Mouse (Mus musculus): ENCODE measurements around the gene Nme4.

The Nme4 gene

DNA sequence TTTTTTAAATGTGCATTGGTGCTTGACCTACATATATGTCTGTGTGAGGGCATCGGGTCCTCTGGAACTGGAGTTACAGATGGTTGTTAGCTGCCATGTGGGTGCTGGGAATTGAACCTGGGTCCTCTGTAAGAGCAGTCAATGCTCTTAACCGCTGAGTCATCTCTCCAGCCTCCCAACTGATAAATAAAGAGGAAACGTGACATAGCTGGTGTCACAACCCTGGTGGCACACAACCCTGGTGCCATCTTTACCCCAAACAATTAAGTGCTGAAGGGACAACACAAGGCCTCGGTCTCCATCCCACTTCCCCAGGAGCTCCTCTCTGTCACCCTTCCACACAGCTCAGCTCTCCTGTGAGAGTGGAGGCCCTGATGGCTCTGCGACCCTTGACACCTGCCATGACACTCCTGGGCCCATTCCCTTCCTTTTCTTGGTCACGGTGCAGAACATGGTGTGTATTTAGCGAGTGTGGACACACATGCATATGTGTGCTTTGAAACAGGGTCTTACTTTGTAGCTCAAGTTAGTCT is 28.8 kb downstream of the Nme4 start:
- in situ Hi-C loops (cut with MboI, MseI): no loop called here

GRCm38 (mm10) chr17:26064916-26065315 is 30.5 kb downstream of the Nme4 start:
- in situ Hi-C loops (cut with MboI, MseI): no loop called here

- in situ Hi-C loops (cut with MboI, MseI): no loop called here
Observed at GRCm38 (mm10) chr17:26057787-26058567, 37.4 kb downstream of the Nme4 start.

- in situ Hi-C loops (cut with MboI, MseI): no loop called here
Observed at GRCm38 (mm10) chr17:26057278-26057677, 38.1 kb downstream of the Nme4 start.

- in situ Hi-C loops (cut with MboI, MseI): no loop called here
Observed at GRCm38 (mm10) chr17:26055164-26055563, 40.2 kb downstream of the Nme4 start.

DNA sequence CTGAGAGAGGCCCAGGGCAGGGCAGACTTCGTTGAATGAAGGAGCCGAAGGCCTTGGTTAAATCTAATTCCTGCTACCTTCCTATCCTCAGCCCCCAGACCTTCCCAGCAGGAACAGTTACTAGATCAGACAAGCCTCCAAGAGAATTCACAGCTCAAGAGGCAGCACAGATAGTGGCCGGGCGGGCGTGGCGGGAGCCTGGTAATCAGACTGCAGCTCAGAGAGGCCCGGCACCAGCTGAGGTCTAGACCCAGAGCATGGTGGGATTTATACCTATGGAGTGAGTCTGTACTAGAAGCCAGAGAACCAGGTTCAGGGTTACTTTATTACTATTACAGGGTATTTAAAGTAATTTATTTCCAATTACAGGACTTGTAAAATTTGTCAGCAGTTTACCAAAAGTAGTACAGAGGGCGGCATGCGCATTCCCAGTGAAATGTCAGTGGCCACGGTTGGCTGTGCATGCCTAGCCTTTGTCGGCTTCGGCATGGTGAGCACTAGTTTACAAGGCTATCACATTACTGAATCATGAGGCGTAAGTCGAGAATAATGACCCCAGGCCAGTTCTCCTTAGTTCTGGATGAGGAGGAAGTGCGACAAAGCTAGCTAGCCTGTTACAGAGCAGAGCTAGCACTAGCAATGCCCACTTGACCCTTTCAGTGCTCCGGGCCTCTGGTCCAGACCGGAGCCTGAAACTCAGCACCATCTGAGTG is 41.1 kb downstream of the Nme4 start:
- in situ Hi-C loops (cut with MboI, MseI): no loop called here

DNA sequence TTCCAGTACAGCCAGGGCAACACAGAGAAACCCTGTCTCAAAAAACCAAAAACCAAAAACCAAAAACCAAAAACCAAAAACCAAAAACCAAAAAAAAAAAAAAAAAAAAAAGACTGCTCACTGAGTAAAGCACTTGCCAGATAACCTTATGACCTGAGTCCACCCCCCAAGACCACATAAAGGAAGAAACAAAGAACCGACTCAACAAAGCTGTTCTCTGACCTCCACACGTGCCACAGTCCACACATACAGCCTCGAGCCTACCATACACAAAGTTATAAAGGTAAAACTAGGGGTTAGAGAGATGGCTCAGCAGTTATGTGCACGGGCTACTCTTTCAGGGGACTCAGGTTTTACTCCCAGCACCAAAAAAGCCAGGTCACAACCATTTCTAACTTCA is 42.7 kb downstream of the Nme4 start:
- in situ Hi-C loops (cut with MboI, MseI): no loop called here

- in situ Hi-C loops (cut with MboI, MseI): no loop called here
Observed at GRCm38 (mm10) chr17:26052074-26052473, 43.3 kb downstream of the Nme4 start.

GRCm38 (mm10) chr17:26048118-26048517 is 47.3 kb downstream of the Nme4 start:
- in situ Hi-C loops (cut with MboI, MseI): no loop called here

DNA sequence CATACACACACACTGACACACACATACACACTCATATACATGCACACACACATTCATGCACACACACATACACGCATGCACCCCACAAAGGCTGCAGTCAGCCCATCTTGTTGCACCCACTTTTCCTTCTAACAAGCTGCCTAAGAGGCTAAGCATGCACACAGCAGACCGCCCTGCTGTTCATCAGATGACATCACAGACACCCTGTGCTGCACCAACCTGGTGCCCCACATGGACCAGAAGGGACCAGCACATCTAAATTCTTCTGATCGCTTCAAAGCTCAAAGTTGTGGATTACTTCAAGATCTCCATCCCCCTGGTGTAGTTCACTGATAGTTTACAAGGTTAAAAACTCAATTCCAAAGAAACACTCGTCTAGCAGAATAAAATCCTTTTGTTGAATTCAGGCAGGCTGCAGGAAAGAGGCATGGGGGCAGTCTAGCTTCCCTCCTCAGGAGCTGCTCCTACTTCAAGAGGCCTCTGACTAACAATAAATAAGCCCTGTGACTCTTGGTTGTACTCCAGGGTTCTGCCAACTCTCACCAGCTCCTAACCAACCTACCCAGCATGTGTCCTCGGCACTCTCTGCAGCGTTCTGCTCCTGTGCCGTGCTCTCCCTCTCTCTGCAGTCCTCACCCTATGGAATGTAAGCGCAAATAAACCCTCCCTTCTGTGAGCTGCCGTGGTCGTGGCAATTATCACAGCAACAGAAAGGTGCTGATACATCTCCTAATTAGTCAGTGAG is 49.0 kb downstream of the Nme4 start:
- in situ Hi-C loops (cut with MboI, MseI): no loop called here

GRCm38 (mm10) chr17:26045285-26045684 is 50.1 kb downstream of the Nme4 start:
- in situ Hi-C loops (cut with MboI, MseI): no loop called here

DNA sequence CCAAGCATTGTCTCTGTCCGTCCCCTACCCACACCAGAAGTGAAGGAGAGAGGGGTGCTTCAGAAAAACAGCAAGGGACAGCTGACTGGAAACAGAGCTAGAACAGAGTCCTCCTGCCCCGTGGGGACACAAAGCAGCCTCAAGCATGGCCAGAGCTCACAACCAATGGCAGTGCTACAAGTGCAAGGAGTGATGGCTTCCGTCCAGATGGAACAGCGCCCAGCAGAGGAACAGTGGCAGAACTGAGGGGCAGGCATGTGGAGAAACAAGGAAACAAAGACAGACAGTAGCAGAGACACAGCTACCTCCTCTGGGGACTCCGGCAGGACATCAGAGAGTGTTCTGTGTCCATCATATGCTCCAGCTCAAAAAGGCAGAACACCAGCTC is 52.2 kb downstream of the Nme4 start:
- in situ Hi-C loops (cut with MboI, MseI): no loop called here

DNA sequence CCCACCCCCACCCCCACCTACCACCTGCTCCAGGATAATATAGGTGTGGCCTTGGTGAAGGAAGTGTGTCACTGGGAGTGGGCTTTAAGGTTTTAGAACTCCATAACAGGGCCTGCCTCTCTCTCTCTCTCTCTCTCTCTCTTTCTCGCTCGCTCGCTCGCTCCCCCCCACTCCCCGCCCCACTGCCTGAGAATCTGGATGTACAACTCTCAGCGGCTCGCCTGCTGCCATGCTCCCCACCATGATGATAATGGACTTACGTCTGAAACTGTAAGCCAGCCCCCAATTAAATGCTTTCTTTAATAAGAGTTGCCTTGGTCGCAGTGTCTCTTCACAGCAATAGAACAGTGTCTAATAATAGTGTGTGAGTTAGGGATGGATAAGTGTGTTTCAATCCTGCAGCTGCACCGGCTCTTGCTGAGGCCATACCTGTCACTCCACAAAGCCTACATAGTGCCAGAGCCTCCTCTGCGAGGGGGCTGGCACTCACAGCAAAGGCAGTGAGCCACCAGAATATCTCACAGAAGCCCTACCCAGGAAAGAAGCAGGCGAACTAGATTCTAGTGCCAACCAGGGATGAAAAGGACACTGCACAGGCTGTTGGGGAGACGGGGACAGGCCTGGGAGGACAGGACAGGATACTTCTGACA is 52.7 kb downstream of the Nme4 start:
- in situ Hi-C loops (cut with MboI, MseI): no loop called here
